Mouse (Mus musculus): ENCODE measurements at regions not wholly inside any gene's neighbourhood (a gene's known extent, or its start where the extent isn't known, plus 50 kb on each side); places are given as distances from the start of the nearest gene placed in this dataset.

- no peaks in the 10 kb centered on the region for H3K36me3 ChIP-seq (ENCODE audit: control insufficient read depth, insufficient read depth, low read length)
- WGBS, result 75% methylated on average over 6 of the region's 6 CpGs
- H3K27ac ChIP-seq (ENCODE audit: low read depth, low read length), result no peak overlapping the region
- H3K4me2 ChIP-seq (replicated peaks; ENCODE audit: low read depth, low read length), result no peak overlapping the region
- no peak for DNase-seq (ENCODE audit: low spot score)
- H3K9ac ChIP-seq (ENCODE audit: low read depth, low read length), result no peak overlapping the region
- H3K4me3 ChIP-seq (ENCODE audit: low read depth, low read length), result no peak overlapping the region
- H3K27me3 ChIP-seq (ENCODE audit: control insufficient read depth, insufficient read depth, low read length), result no peaks in the 10 kb centered on the region
- no peak for ATAC-seq (ENCODE audit: low FRiP score)
- H3K4me1 ChIP-seq (replicated peaks; ENCODE audit: control insufficient read depth, insufficient read depth, low read length), result no peaks in the 10 kb centered on the region
- H3K9me3 ChIP-seq (ENCODE audit: control insufficient read depth, low read length), result no peaks in the 10 kb centered on the region
Observed at GRCm38 (mm10) chr3:149247626-149247987, 257.3 kb upstream of the Adgrl2 start.

- Histone ChIP-seq H3K4me3 (ENCODE audit: low read depth, low read length) (no peak overlapping the region), H3K4me2 (replicated peaks; ENCODE audit: low read depth, low read length) (no peak overlapping the region), H3K9me3 (ENCODE audit: control insufficient read depth, low read length) (no peaks in the 10 kb centered on the region), H3K36me3 (ENCODE audit: control insufficient read depth, insufficient read depth, low read length) (no peaks in the 10 kb centered on the region), H3K27ac (ENCODE audit: low read depth, low read length) (no peak overlapping the region), H3K27me3 (ENCODE audit: control insufficient read depth, insufficient read depth, low read length) (no peaks in the 10 kb centered on the region), H3K9ac (ENCODE audit: low read depth, low read length) (no peak overlapping the region), H3K4me1 (replicated peaks; ENCODE audit: control insufficient read depth, insufficient read depth, low read length) (no peaks in the 10 kb centered on the region)
- DNase-seq (ENCODE audit: low spot score) (no peak), ATAC-seq (ENCODE audit: low FRiP score) (0 out of 2 replicates have a peak, but pooled peaks have one; percentile 15)
- 76% methylated on average over 10 of the region's 10 CpGs for WGBS
Observed at GRCm38 (mm10) chr3:149246935-149247625, 256.7 kb upstream of the Adgrl2 start.

GRCm38 (mm10) chr3:149239664-149240063 is 249.3 kb upstream of the Adgrl2 start:
- H3K4me1 ChIP-seq (replicated peaks; ENCODE audit: control insufficient read depth, insufficient read depth, low read length), result no peaks in the 10 kb centered on the region
- 93% methylated on average over 3 of the region's 3 CpGs for WGBS
- no peaks in the 10 kb centered on the region; the same call in 1 of the 2 replicates for H3K27me3 ChIP-seq (ENCODE audit: control insufficient read depth, insufficient read depth, low read length)

GRCm38 (mm10) chr3:149238076-149238475 is 247.7 kb upstream of the Adgrl2 start:
- no peak overlapping the region for H3K4me2 ChIP-seq (replicated peaks; ENCODE audit: low read depth, low read length)

More at GRCm38 (mm10) chr3:149239664-149240063, 249.3 kb upstream of the Adgrl2 start:
- H3K36me3 ChIP-seq (ENCODE audit: control insufficient read depth, insufficient read depth, low read length), result no peaks in the 10 kb centered on the region
- no peaks in the 10 kb centered on the region for H3K9me3 ChIP-seq (ENCODE audit: control insufficient read depth, low read length)
- no peak overlapping the region for H3K27ac ChIP-seq (ENCODE audit: low read depth, low read length)
- no peak overlapping the region for H3K4me2 ChIP-seq (replicated peaks; ENCODE audit: low read depth, low read length)
- H3K4me3 ChIP-seq (ENCODE audit: low read depth, low read length), result no peak overlapping the region
- ATAC-seq (ENCODE audit: low FRiP score) (no peak), DNase-seq (ENCODE audit: low spot score) (no peak)
- no peak overlapping the region for H3K9ac ChIP-seq (ENCODE audit: low read depth, low read length)

GRCm38 (mm10) chr3:149235183-149235582 is 244.8 kb upstream of the Adgrl2 start:
- Histone ChIP-seq H3K4me1 (replicated peaks; ENCODE audit: control insufficient read depth, insufficient read depth, low read length) (no peaks in the 10 kb centered on the region), H3K36me3 (ENCODE audit: control insufficient read depth, insufficient read depth, low read length) (no peaks in the 10 kb centered on the region), H3K4me2 (replicated peaks; ENCODE audit: low read depth, low read length) (no peak overlapping the region), H3K9ac (ENCODE audit: low read depth, low read length) (no peak overlapping the region), H3K27me3 (ENCODE audit: control insufficient read depth, insufficient read depth, low read length) (no peaks in the 10 kb centered on the region; the same call in 1 of the 2 replicates), H3K4me3 (ENCODE audit: low read depth, low read length) (no peak overlapping the region), H3K27ac (ENCODE audit: low read depth, low read length) (no peak overlapping the region), H3K9me3 (ENCODE audit: control insufficient read depth, low read length) (no peaks in the 10 kb centered on the region)
- WGBS, result 88% methylated on average over 3 of the region's 3 CpGs
- ATAC-seq (ENCODE audit: low FRiP score) (no peak), DNase-seq (ENCODE audit: low spot score) (no peak)

More at GRCm38 (mm10) chr3:149238076-149238475, 247.7 kb upstream of the Adgrl2 start:
- H3K4me1 ChIP-seq (replicated peaks; ENCODE audit: control insufficient read depth, insufficient read depth, low read length), result no peaks in the 10 kb centered on the region
- ATAC-seq (ENCODE audit: low FRiP score) (no peak), DNase-seq (ENCODE audit: low spot score) (no peak)
- WGBS, result 80% methylated on average over 5 of the region's 5 CpGs
- no peak overlapping the region for H3K9ac ChIP-seq (ENCODE audit: low read depth, low read length)
- no peak overlapping the region for H3K27ac ChIP-seq (ENCODE audit: low read depth, low read length)
- no peaks in the 10 kb centered on the region; the same call in 1 of the 2 replicates for H3K27me3 ChIP-seq (ENCODE audit: control insufficient read depth, insufficient read depth, low read length)
- no peaks in the 10 kb centered on the region for H3K9me3 ChIP-seq (ENCODE audit: control insufficient read depth, low read length)
- H3K4me3 ChIP-seq (ENCODE audit: low read depth, low read length), result no peak overlapping the region
- no peaks in the 10 kb centered on the region for H3K36me3 ChIP-seq (ENCODE audit: control insufficient read depth, insufficient read depth, low read length)

GRCm38 (mm10) chr3:149233691-149234131 is 243.4 kb upstream of the Adgrl2 start:
- DNase-seq (ENCODE audit: low spot score) (no peak), ATAC-seq (ENCODE audit: low FRiP score) (no peak)
- no peak overlapping the region for H3K4me2 ChIP-seq (replicated peaks; ENCODE audit: low read depth, low read length)
- no peak overlapping the region for H3K9ac ChIP-seq (ENCODE audit: low read depth, low read length)
- 87% methylated on average over 8 of the region's 8 CpGs for WGBS
- no peaks in the 10 kb centered on the region for H3K36me3 ChIP-seq (ENCODE audit: control insufficient read depth, insufficient read depth, low read length)
- no peak overlapping the region for H3K4me3 ChIP-seq (ENCODE audit: low read depth, low read length)
- H3K27me3 ChIP-seq (ENCODE audit: control insufficient read depth, insufficient read depth, low read length), result no peaks in the 10 kb centered on the region
- H3K27ac ChIP-seq (ENCODE audit: low read depth, low read length), result no peak overlapping the region
- H3K9me3 ChIP-seq (ENCODE audit: control insufficient read depth, low read length), result no peaks in the 10 kb centered on the region
- no peaks in the 10 kb centered on the region for H3K4me1 ChIP-seq (replicated peaks; ENCODE audit: control insufficient read depth, insufficient read depth, low read length)

- no peak overlapping the region for H3K4me3 ChIP-seq (ENCODE audit: low read depth, low read length)
- H3K27me3 ChIP-seq (ENCODE audit: control insufficient read depth, insufficient read depth, low read length), result no peaks in the 10 kb centered on the region
- no peak overlapping the region for H3K27ac ChIP-seq (ENCODE audit: low read depth, low read length)
- no peaks in the 10 kb centered on the region for H3K4me1 ChIP-seq (replicated peaks; ENCODE audit: control insufficient read depth, insufficient read depth, low read length)
- ATAC-seq (ENCODE audit: low FRiP score) (no peak), DNase-seq (ENCODE audit: low spot score) (no peak)
- H3K4me2 ChIP-seq (replicated peaks; ENCODE audit: low read depth, low read length), result no peak overlapping the region
- WGBS, result 89% methylated on average over 7 of the region's 7 CpGs
- no peaks in the 10 kb centered on the region for H3K36me3 ChIP-seq (ENCODE audit: control insufficient read depth, insufficient read depth, low read length)
- no peak overlapping the region for H3K9ac ChIP-seq (ENCODE audit: low read depth, low read length)
- H3K9me3 ChIP-seq (ENCODE audit: control insufficient read depth, low read length), result no peaks in the 10 kb centered on the region
Observed at GRCm38 (mm10) chr3:149233191-149233641, 242.9 kb upstream of the Adgrl2 start.

- ATAC-seq (ENCODE audit: low FRiP score) (no peak), DNase-seq (ENCODE audit: low spot score) (no peak)
- H3K9ac ChIP-seq (ENCODE audit: low read depth, low read length), result no peak overlapping the region
- WGBS, result 83% methylated on average over 3 of the region's 3 CpGs
- no peak overlapping the region for H3K27ac ChIP-seq (ENCODE audit: low read depth, low read length)
- H3K27me3 ChIP-seq (ENCODE audit: control insufficient read depth, insufficient read depth, low read length), result no peaks in the 10 kb centered on the region
- H3K4me2 ChIP-seq (replicated peaks; ENCODE audit: low read depth, low read length), result no peak overlapping the region
- H3K4me3 ChIP-seq (ENCODE audit: low read depth, low read length), result no peak overlapping the region
- H3K9me3 ChIP-seq (ENCODE audit: control insufficient read depth, low read length), result no peaks in the 10 kb centered on the region
- no peaks in the 10 kb centered on the region for H3K4me1 ChIP-seq (replicated peaks; ENCODE audit: control insufficient read depth, insufficient read depth, low read length)
- H3K36me3 ChIP-seq (ENCODE audit: control insufficient read depth, insufficient read depth, low read length), result no peaks in the 10 kb centered on the region
Observed at GRCm38 (mm10) chr3:149231346-149231745, 241.0 kb upstream of the Adgrl2 start.

- ATAC-seq (ENCODE audit: low FRiP score) (no peak), DNase-seq (ENCODE audit: low spot score) (no peak)
- 88% methylated on average over 5 of the region's 5 CpGs for WGBS
- Histone ChIP-seq H3K4me2 (replicated peaks; ENCODE audit: low read depth, low read length) (no peak overlapping the region), H3K4me3 (ENCODE audit: low read depth, low read length) (no peak overlapping the region), H3K4me1 (replicated peaks; ENCODE audit: control insufficient read depth, insufficient read depth, low read length) (no peaks in the 10 kb centered on the region), H3K36me3 (ENCODE audit: control insufficient read depth, insufficient read depth, low read length) (no peaks in the 10 kb centered on the region), H3K27me3 (ENCODE audit: control insufficient read depth, insufficient read depth, low read length) (no peaks in the 10 kb centered on the region), H3K27ac (ENCODE audit: low read depth, low read length) (no peak overlapping the region), H3K9ac (ENCODE audit: low read depth, low read length) (no peak overlapping the region), H3K9me3 (ENCODE audit: control insufficient read depth, low read length) (no peaks in the 10 kb centered on the region)
Observed at GRCm38 (mm10) chr3:149227556-149227955, 237.2 kb upstream of the Adgrl2 start.
